Mouse (Mus musculus) lung, embryonic 15.5 days (tissue): Measurements from ENCODE around the gene Hoxd12. TPM values are rescaled to one million over a fixed set of nuclear protein-coding genes. Genes with fewer than 3 reads are reported as not detected.

Experiments used
- ATAC-seq: fragments of 200-750 bp; cut with Nextera tagmentation; 2 replicates; pipeline ENCODE4 v1.8.0; 2017; ENCODE audit warnings: moderate number of reproducible peaks, borderline replicate concordance; ENCODE audit not compliant: low FRiP score, low TSS enrichment; ENCODE audit errors: extremely low read depth
- H3K27ac ChIP-seq: fragments of 300-500 bp; sonication (generic); 2 replicates; pipeline ENCODE4 v1.5.1; 2015; ENCODE audit warnings: moderate library complexity, mild to moderate bottlenecking, inconsistent platforms
- H3K27me3 ChIP-seq: fragments of 300-500 bp; sonication (generic); 2 replicates; pipeline ENCODE4 v1.6.1; 2015; ENCODE audit warnings: inconsistent platforms
- H3K36me3 ChIP-seq: fragments of 300-500 bp; sonication (generic); 2 replicates; pipeline ENCODE4 v1.6.1; 2015; ENCODE audit warnings: inconsistent platforms
- H3K4me1 ChIP-seq: fragments of 300-500 bp; sonication (generic); 2 replicates; pipeline ENCODE4 v1.6.1; 2015; ENCODE audit warnings: inconsistent platforms
- H3K4me2 ChIP-seq: fragments of 300-500 bp; sonication (generic); 2 replicates; pipeline ENCODE4 v1.6.1; 2015; ENCODE audit warnings: inconsistent platforms, mild to moderate bottlenecking, moderate library complexity
- H3K4me3 ChIP-seq: fragments of 300-500 bp; sonication (generic); 2 replicates; pipeline ENCODE4 v1.5.1; 2015; ENCODE audit warnings: mild to moderate bottlenecking, inconsistent platforms
- H3K9ac ChIP-seq: fragments of 300-500 bp; sonication (generic); 2 replicates; pipeline ENCODE4 v1.6.1; 2015; ENCODE audit warnings: inconsistent platforms
- H3K9me3 ChIP-seq: fragments of 300-500 bp; sonication (generic); 2 replicates; pipeline ENCODE4 v1.6.1; 2016; ENCODE audit warnings: inconsistent platforms
- WGBS: fragments of 180-500 bp; shearing (Covaris S2); methylation state at CpG from one replicate; pipeline ENCODE4 v1.1.7; 2015; 5-methylcytosine and 5-hydroxymethylcytosine counted together
- microRNA counts: library from miRNA; unstranded; fragments of <30 nt; microRNA quantifications from one replicate; lab custom pipeline; 2016
- microRNA-seq: library from miRNA; unstranded; fragments of <30 nt; microRNA quantifications from one replicate; pipeline ENCODE4, GENCODE M21; 2016
- polyA plus RNA-seq: library from polyadenylated mRNA; unstranded; fragments of >200 nt; fragmentation: Nextera tagmentation; extraction: Ambion mirVana; gene quantifications from 2 replicates; pipeline ENCODE4 v1.2.1, GENCODE M21; 2015

The Hoxd12 gene
- polyA plus RNA-seq, 1 experiment from 2014 or later, result not detected

GRCm38 (mm10) chr2:74724244-74725015 lies 49.6 kb downstream of the Hoxd12 start:
- Histone ChIP-seq H3K4me3 (no peak overlapping the region), H3K4me2 (no peak overlapping the region), H3K27ac (no peak overlapping the region), H3K27me3 (peaks cover 100% of the 10 kb centered on the region), H3K4me1 (no peaks in the 10 kb centered on the region), H3K9me3 (no peaks in the 10 kb centered on the region), H3K36me3 (no peaks in the 10 kb centered on the region), H3K9ac (no peak overlapping the region)
- WGBS, result 30% methylated on average over 7 of the region's 7 CpGs
- ATAC-seq, result no peak

GRCm38 (mm10) chr2:74725171-74725570 lies 50.4 kb downstream of the Hoxd12 start:
- ATAC-seq, result no peak
- no peak overlapping the region for H3K9ac ChIP-seq
- no peaks in the 10 kb centered on the region for H3K4me1 ChIP-seq
- no peaks in the 10 kb centered on the region for H3K36me3 ChIP-seq
- H3K27ac ChIP-seq, result no peak overlapping the region
- no peaks in the 10 kb centered on the region for H3K9me3 ChIP-seq
- H3K4me2 ChIP-seq, result no peak overlapping the region
- WGBS, result 4% methylated on average over 17 of the region's 17 CpGs
- no peak overlapping the region for H3K4me3 ChIP-seq
- H3K27me3 ChIP-seq, result peaks cover 99% of the 10 kb centered on the region

DNA sequence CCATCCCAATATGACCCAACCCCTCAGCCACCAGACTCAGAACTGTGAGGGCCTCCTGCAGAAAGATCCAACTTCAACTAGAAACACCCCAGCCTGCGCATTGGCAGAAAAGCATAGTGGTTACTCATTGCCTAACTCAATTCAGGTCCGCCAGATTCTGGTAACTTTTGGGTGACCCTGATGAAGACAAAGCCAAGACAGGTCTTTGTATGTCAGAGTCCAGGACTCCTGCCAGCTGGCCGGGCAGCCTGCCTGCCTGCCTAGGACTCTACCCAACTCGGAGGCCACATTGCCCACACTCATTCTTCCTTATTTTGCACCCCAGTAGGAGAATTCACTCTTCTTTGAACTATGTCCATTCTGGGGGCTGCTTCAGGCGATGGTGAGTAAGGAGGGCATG lies 51.7 kb downstream of the Hoxd12 start, which contains the start of gene Gm28230:
Gene Gm28230, plus strand, starts transcription at position 178 of the 400 bp plus-strand sequence.
- no peaks in the 10 kb centered on the region for H3K4me1 ChIP-seq
- no peak within 1 kb of the TSS for H3K9ac ChIP-seq
- no peak within 1 kb of the TSS for H3K27ac ChIP-seq
- no peak for ATAC-seq
- H3K9me3 ChIP-seq, result no peaks in the 10 kb centered on the region
- 12% methylated on average over 5 of the region's 5 CpGs for WGBS
- H3K4me2 ChIP-seq, result peak within 1 kb of the TSS; percentile 27
- H3K27me3 ChIP-seq, result peaks cover 99% of the 10 kb centered on the region
- no peaks in the 10 kb centered on the region for H3K36me3 ChIP-seq
- H3K4me3 ChIP-seq, result peak within 1 kb of the TSS; percentile 11

- ATAC-seq, result no peak
- H3K27ac ChIP-seq, result no peak overlapping the region
- peaks cover 99% of the 10 kb centered on the region for H3K27me3 ChIP-seq
- H3K9ac ChIP-seq, result no peak overlapping the region
- no peaks in the 10 kb centered on the region for H3K9me3 ChIP-seq
- H3K4me2 ChIP-seq, result peak overlapping the region; percentile 27
- 1% methylated on average over 43 of the region's 43 CpGs for WGBS
- H3K4me1 ChIP-seq, result no peaks in the 10 kb centered on the region
- no peaks in the 10 kb centered on the region for H3K36me3 ChIP-seq
- peak overlapping the region; percentile 11 for H3K4me3 ChIP-seq
Observed at GRCm38 (mm10) chr2:74726973-74727639, 52.3 kb downstream of the Hoxd12 start.

MicroRNAs encoded within 50 kb of the gene (microRNA counts, 519-probe panel; counts per million panel counts)
- microRNA mmu-miR-10b (lab: Ali Mortazavi, UCI), result 1,724 counts per million, percentile 10 among the panel's probes with 10 or more counts

Small RNA genes lying within 50 kb of the gene (microRNA-seq; reads per million reads assigned to microRNA genes)
- gene Gm44463 (not detected), gene Mir10b (1,190 reads per million, percentile 77 among the genes with 10 or more reads in this experiment)

Other genes starting within 250 kb of the Hoxd12 start
- 22.4 and 23.6 TPM in 2 replicates for gene Lnpk, start 95.6 kb upstream of the Hoxd12 start, polyA plus RNA-seq
- not detected in 2 replicates for gene Evx2, start 15.5 kb upstream of the Hoxd12 start, polyA plus RNA-seq
- not detected in 2 replicates for gene Hoxd13, start 6.7 kb upstream of the Hoxd12 start, polyA plus RNA-seq
- not detected in 2 replicates for gene Hoxd11, start 4.5 kb downstream of the Hoxd12 start, polyA plus RNA-seq
- 0.14 and 0.34 TPM in 2 replicates for gene Hoxd10, start 16.9 kb downstream of the Hoxd12 start, polyA plus RNA-seq
- 0.14 and 0.44 TPM in 2 replicates for gene Hoxd9, start 22.7 kb downstream of the Hoxd12 start, polyA plus RNA-seq
- gene Hoxd8, start 29.6 kb downstream of the Hoxd12 start, polyA plus RNA-seq, result 0.39 and 0.50 TPM in 2 replicates
- 0.16 and 0.67 TPM in 2 replicates for gene Hoxd3, start 36.9 kb downstream of the Hoxd12 start, polyA plus RNA-seq
- gene Hoxd4, start 36.9 kb downstream of the Hoxd12 start, polyA plus RNA-seq, result 0.19 TPM in 1 of 2 replicates, not detected in the other
- gene Gm28230, start 51.7 kb downstream of the Hoxd12 start, polyA plus RNA-seq, result 0.05 TPM in 1 of 2 replicates, not detected in the other
- not detected in 2 replicates for gene Hoxd1, start 88.0 kb downstream of the Hoxd12 start, polyA plus RNA-seq
- 111 and 119 TPM in 2 replicates for gene Mtx2, start 150.8 kb downstream of the Hoxd12 start, polyA plus RNA-seq